Mouse (Mus musculus): Measurements from ENCODE around the gene Sestd1. TPM values are rescaled to one million over a fixed set of nuclear protein-coding genes. Genes with fewer than 3 reads are reported as not detected.

Sestd1 gene
- polyA plus RNA-seq, 1 experiment from 2014 or later = 14.1 TPM

DNA sequence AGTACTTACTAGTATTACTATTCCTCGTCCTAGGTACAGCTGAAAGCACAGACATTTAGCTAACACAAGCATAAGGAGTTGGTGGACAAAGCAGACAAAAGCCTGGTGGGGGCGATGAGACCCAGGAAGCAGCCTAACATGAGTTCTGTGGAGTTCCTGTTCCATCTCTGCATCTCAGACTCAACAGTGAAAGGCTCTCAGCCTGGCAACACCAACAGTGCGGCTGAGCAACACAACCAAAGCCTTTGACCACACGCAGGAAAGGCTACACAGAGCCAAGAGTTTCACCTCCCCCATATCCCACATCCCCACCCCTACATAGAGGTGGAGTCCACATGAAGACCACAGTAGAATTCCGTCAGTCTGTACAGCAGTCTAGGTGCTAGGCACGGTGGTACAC is 15.8 kb downstream of the Sestd1 start:
- H3K4me1 ChIP-seq (ENCODE audit: control insufficient read depth, insufficient read depth, low read length) = peaks cover 55% of the 10 kb centered on the region
- H3K36me3 ChIP-seq (ENCODE audit: control insufficient read depth, insufficient read depth, low read length) = no peaks in the 10 kb centered on the region
- ATAC-seq (ENCODE audit: insufficient read depth, low FRiP score) = no peak
- H3K27ac ChIP-seq (ENCODE audit: low read length) = no peak overlapping the region
- 74% methylated on average over 6 of the region's 6 CpGs for WGBS
- no peak overlapping the region for H3K4me2 ChIP-seq (ENCODE audit: low read depth, low read length)
- H3K9ac ChIP-seq (ENCODE audit: low read length) = no peak overlapping the region
- H3K4me3 ChIP-seq (replicated peaks; ENCODE audit: low read length) = no peak overlapping the region
- no peaks in the 10 kb centered on the region for H3K9me3 ChIP-seq (replicated peaks; ENCODE audit: control insufficient read depth, low read length)
- H3K27me3 ChIP-seq (ENCODE audit: control insufficient read depth, insufficient read depth, low read length) = no peaks in the 10 kb centered on the region

DNA sequence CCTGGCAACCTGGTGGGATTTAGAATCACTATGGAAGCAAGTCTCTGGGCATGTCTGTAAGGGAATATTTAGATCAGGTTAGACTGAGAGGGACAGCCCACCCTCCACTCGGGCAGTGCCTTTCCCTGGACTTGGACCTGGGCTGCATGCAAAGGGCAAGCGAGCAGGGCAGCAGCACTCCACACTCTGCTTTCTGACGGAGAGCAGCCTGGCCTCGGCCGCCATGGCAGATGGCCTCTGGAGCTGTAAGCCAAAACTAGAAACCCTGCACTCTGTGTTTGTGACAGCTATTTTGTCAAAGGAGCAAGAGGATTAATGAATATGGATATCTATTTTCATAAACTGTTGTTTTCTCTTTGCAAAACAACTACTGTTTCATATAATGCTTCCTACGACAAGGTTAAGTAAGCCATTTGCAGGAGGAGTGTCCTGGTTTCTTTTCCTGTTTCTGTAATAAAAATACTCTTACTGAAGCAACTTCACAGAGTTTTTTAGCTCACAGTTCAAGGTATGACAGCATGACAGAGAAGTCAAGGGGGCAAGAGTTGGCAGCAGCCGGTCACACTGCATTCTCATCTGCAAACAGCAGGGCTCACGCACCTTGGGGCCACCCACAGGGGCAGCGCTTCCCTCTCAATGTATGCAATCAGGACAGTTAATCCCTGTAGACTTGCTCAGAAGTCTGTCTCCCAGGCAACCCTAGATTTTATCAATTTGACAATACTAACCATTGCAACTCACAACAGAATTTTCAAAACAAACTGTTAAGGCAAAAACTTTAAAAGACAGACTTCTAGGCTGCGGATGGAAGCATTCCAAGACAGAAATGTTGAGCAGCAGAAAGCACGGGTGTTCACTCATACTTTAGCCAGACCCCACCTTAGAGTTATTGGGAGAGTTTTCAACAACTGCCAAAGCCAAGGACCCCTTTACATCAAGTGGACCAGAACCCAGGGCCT is 16.6 kb downstream of the Sestd1 start:
- peak overlapping the region; percentile 9; the same call in 1 of the 2 replicates for H3K27ac ChIP-seq (ENCODE audit: low read length)
- ATAC-seq (ENCODE audit: insufficient read depth, low FRiP score) = no peak
- peaks cover 47% of the 10 kb centered on the region for H3K4me1 ChIP-seq (ENCODE audit: control insufficient read depth, insufficient read depth, low read length)
- H3K4me3 ChIP-seq (replicated peaks; ENCODE audit: low read length) = no peak overlapping the region
- WGBS = 49% methylated on average over 11 of the region's 11 CpGs
- H3K4me2 ChIP-seq (ENCODE audit: low read depth, low read length) = no peak overlapping the region
- no peaks in the 10 kb centered on the region for H3K36me3 ChIP-seq (ENCODE audit: control insufficient read depth, insufficient read depth, low read length)
- no peaks in the 10 kb centered on the region for H3K9me3 ChIP-seq (replicated peaks; ENCODE audit: control insufficient read depth, low read length)
- H3K9ac ChIP-seq (ENCODE audit: low read length) = no peak overlapping the region
- no peaks in the 10 kb centered on the region for H3K27me3 ChIP-seq (ENCODE audit: control insufficient read depth, insufficient read depth, low read length)

DNA sequence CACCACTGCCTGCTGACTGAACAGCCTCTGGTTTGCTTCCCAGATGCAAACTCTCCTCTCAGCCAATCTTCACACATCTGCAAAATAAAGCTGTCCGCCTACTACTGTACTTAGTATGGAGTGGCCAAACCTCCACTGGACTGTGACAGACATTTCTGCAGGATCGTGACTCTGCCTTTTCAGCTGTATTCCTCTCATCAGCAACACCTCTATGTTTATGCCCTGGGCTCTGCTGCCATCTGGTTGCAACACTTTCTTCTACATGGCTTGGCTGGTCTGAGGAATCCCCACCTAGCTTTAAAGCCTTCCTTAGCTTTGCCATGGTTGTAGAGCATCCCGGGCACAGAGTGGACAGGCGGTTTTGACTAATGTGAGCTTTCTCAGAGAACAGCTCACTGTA is 20.3 kb downstream of the Sestd1 start:
- Histone ChIP-seq H3K9ac (ENCODE audit: low read length) (no peak overlapping the region), H3K4me1 (ENCODE audit: control insufficient read depth, insufficient read depth, low read length) (peaks cover 22% of the 10 kb centered on the region), H3K36me3 (ENCODE audit: control insufficient read depth, insufficient read depth, low read length) (no peaks in the 10 kb centered on the region; the same call in 1 of the 2 replicates), H3K27me3 (ENCODE audit: control insufficient read depth, insufficient read depth, low read length) (no peaks in the 10 kb centered on the region), H3K4me3 (replicated peaks; ENCODE audit: low read length) (no peak overlapping the region), H3K27ac (ENCODE audit: low read length) (no peak overlapping the region), H3K9me3 (replicated peaks; ENCODE audit: control insufficient read depth, low read length) (no peaks in the 10 kb centered on the region), H3K4me2 (ENCODE audit: low read depth, low read length) (no peak overlapping the region)
- 80% methylated on average over 4 of the region's 4 CpGs for WGBS
- no peak for ATAC-seq (ENCODE audit: insufficient read depth, low FRiP score)

DNA sequence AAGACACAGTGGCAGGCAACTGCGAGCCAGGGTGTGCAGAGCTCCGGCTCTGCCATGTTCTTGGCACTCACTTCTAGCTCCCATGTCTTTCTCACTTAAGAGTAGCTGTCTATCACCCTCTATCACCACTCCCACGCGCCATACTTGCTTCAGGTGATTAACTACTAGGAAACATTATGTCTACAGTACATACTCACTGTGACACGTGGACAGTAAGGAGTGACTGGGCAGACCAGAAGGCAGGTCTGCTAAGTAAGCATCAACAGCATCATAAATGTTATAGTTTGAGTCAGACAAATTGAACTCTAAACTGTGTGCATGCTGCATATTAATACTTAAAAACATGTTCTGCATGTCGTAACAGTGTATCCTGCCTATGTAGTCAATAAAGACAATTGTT is 27.2 kb downstream of the Sestd1 start:
- Histone ChIP-seq H3K36me3 (ENCODE audit: control insufficient read depth, insufficient read depth, low read length) (no peaks in the 10 kb centered on the region; the same call in 1 of the 2 replicates), H3K9ac (ENCODE audit: low read length) (no peak overlapping the region), H3K9me3 (replicated peaks; ENCODE audit: control insufficient read depth, low read length) (no peaks in the 10 kb centered on the region), H3K27me3 (ENCODE audit: control insufficient read depth, insufficient read depth, low read length) (no peaks in the 10 kb centered on the region), H3K4me1 (ENCODE audit: control insufficient read depth, insufficient read depth, low read length) (no peaks in the 10 kb centered on the region), H3K27ac (ENCODE audit: low read length) (no peak overlapping the region), H3K4me3 (replicated peaks; ENCODE audit: low read length) (no peak overlapping the region), H3K4me2 (ENCODE audit: low read depth, low read length) (no peak overlapping the region)
- 87% methylated on average over 6 of the region's 6 CpGs for WGBS
- no peak for ATAC-seq (ENCODE audit: insufficient read depth, low FRiP score)

DNA sequence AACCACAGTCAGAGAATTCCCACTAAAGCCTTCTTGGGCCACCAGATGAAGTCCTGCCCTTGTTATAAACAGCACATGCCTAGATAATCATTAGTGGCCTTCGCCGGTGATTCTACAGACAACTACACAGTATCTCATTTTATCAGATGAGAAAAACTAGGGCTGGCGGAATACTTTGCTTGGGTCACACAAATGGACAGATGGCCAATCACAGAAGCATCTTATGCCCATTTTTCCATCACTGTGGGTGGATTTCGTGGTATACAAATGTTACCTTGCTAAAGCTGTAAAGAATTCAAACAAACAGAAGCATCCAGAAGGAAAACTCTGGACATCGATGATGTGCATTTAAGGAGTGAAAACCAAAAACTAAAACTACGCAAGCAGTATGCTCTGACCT is 28.7 kb downstream of the Sestd1 start:
- no peak for ATAC-seq (ENCODE audit: insufficient read depth, low FRiP score)
- Histone ChIP-seq H3K27ac (ENCODE audit: low read length) (no peak overlapping the region), H3K36me3 (ENCODE audit: control insufficient read depth, insufficient read depth, low read length) (no peaks in the 10 kb centered on the region; the same call in 1 of the 2 replicates), H3K9me3 (replicated peaks; ENCODE audit: control insufficient read depth, low read length) (no peaks in the 10 kb centered on the region), H3K4me2 (ENCODE audit: low read depth, low read length) (no peak overlapping the region), H3K9ac (ENCODE audit: low read length) (no peak overlapping the region), H3K4me3 (replicated peaks; ENCODE audit: low read length) (no peak overlapping the region), H3K4me1 (ENCODE audit: control insufficient read depth, insufficient read depth, low read length) (no peaks in the 10 kb centered on the region), H3K27me3 (ENCODE audit: control insufficient read depth, insufficient read depth, low read length) (no peaks in the 10 kb centered on the region)
- WGBS = 83% methylated on average over 6 of the region's 6 CpGs

DNA sequence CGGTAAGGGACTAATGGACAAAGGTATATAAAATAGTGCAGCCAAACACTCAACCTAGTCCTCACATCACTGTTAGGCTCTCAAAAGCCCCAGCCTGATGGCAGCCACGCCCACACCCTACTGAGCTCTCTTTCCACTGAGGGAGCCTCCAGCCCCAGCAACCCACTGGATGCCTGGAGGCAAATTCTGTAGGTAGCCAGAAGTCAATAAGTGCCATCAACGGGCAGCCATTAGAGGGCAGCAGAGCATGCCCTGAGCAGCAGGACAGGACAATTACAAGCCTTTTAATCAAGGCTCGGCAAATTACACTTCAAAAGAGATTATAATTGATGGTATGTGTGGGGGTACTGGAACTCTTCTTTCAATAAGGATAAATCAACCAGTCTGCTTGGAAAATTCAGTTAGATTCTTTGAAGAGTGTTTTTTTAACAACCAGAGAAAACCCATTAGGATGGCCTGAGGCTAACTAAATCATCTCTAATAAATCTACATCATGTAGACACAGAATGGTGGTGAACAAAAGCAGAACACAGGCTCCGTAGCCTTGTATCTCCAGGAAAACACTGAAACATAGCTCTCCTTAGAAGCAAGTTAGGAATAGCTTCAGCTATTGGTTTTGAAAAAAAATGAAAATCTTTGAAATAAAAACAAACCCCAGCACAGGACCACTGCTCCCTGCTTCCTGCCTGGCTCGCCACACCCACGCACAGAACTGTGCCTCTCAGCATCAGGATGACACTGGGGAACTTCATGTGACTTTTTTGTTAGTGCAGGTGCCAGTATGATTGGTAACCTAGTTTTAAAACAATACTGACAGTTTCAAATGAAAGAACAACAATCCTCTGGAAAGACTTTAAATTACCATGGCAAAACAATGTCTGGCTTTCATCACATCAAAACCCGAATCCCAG is 30.4 kb downstream of the Sestd1 start:
- WGBS = 30% methylated on average over 8 of the region's 8 CpGs
- Histone ChIP-seq H3K27me3 (ENCODE audit: control insufficient read depth, insufficient read depth, low read length) (no peaks in the 10 kb centered on the region), H3K4me2 (ENCODE audit: low read depth, low read length) (no peak overlapping the region), H3K4me3 (replicated peaks; ENCODE audit: low read length) (no peak overlapping the region), H3K36me3 (ENCODE audit: control insufficient read depth, insufficient read depth, low read length) (no peaks in the 10 kb centered on the region), H3K4me1 (ENCODE audit: control insufficient read depth, insufficient read depth, low read length) (no peaks in the 10 kb centered on the region), H3K27ac (ENCODE audit: low read length) (no peak overlapping the region), H3K9me3 (replicated peaks; ENCODE audit: control insufficient read depth, low read length) (no peaks in the 10 kb centered on the region), H3K9ac (ENCODE audit: low read length) (no peak overlapping the region)
- no peak for ATAC-seq (ENCODE audit: insufficient read depth, low FRiP score)

DNA sequence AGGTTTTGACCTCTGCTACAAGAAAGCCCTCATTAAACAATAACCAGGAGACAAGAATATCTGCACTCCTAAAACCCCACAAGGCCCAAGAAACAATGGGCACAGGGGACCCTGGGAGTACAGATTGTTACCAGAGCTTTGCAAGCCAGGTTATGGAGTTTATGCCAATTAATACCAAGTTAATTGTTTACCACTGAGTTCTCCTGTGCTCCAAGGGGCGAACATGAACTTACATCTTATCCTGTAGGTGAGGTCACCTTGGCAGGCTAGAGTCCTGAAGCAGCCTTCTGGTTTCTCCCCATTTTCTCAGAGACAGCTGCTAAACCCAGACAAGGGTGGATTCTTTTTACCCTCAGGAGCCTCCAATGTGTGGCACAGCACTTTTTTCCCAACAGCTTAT is 32.0 kb downstream of the Sestd1 start:
- H3K4me2 ChIP-seq (ENCODE audit: low read depth, low read length) = no peak overlapping the region
- ATAC-seq (ENCODE audit: insufficient read depth, low FRiP score) = no peak
- no peak overlapping the region for H3K9ac ChIP-seq (ENCODE audit: low read length)
- WGBS = 86% methylated on average over 1 of the region's 1 CpGs
- H3K27me3 ChIP-seq (ENCODE audit: control insufficient read depth, insufficient read depth, low read length) = no peaks in the 10 kb centered on the region
- no peaks in the 10 kb centered on the region for H3K4me1 ChIP-seq (ENCODE audit: control insufficient read depth, insufficient read depth, low read length)
- H3K9me3 ChIP-seq (replicated peaks; ENCODE audit: control insufficient read depth, low read length) = no peaks in the 10 kb centered on the region
- no peak overlapping the region for H3K4me3 ChIP-seq (replicated peaks; ENCODE audit: low read length)
- H3K27ac ChIP-seq (ENCODE audit: low read length) = no peak overlapping the region
- H3K36me3 ChIP-seq (ENCODE audit: control insufficient read depth, insufficient read depth, low read length) = no peaks in the 10 kb centered on the region; the same call in 1 of the 2 replicates

DNA sequence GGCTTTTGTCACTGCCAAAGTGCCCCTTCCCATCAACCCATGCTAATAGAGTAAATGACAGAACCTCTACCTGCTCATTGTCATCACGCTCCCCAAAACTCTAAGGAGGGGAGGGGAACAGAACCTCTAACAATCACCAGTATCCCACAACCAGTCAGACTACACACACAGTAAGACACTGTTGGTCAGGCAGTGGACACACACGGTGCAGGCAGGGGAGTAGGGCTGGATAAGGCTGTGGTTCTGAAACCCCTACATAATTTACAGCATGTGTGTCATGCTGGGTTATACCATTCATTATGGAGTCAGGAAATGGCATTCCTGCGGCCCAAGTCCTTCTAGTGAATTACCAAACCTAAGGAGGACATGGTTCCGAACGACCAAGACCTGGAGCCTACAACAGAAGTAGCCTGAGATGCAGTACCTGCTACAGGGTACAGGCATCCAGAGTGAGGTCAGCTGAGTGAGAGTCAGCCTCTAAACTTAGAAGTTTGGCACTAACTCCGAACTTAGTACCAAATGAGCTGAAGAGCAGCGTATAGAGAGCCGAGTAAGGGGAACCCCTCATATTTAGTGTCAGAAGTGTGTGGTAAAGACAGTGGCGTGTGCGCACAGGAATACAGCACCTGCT is 33.1 kb downstream of the Sestd1 start:
- no peaks in the 10 kb centered on the region for H3K9me3 ChIP-seq (replicated peaks; ENCODE audit: control insufficient read depth, low read length)
- no peaks in the 10 kb centered on the region for H3K4me1 ChIP-seq (ENCODE audit: control insufficient read depth, insufficient read depth, low read length)
- no peaks in the 10 kb centered on the region; the same call in 1 of the 2 replicates for H3K36me3 ChIP-seq (ENCODE audit: control insufficient read depth, insufficient read depth, low read length)
- H3K4me2 ChIP-seq (ENCODE audit: low read depth, low read length) = no peak overlapping the region
- H3K27me3 ChIP-seq (ENCODE audit: control insufficient read depth, insufficient read depth, low read length) = no peaks in the 10 kb centered on the region
- no peak for ATAC-seq (ENCODE audit: insufficient read depth, low FRiP score)
- H3K9ac ChIP-seq (ENCODE audit: low read length) = no peak overlapping the region
- no peak overlapping the region for H3K4me3 ChIP-seq (replicated peaks; ENCODE audit: low read length)
- no peak overlapping the region for H3K27ac ChIP-seq (ENCODE audit: low read length)
- WGBS = 85% methylated on average over 10 of the region's 10 CpGs
